Mouse (Mus musculus): ENCODE results near the gene Dmrtb1. TPM values are rescaled to one million over a fixed set of nuclear protein-coding genes. Genes with fewer than 3 reads are reported as not detected.

Dmrtb1 gene
- polyA plus RNA-seq, 1 experiment from 2014 or later, result 0.11 TPM

DNA sequence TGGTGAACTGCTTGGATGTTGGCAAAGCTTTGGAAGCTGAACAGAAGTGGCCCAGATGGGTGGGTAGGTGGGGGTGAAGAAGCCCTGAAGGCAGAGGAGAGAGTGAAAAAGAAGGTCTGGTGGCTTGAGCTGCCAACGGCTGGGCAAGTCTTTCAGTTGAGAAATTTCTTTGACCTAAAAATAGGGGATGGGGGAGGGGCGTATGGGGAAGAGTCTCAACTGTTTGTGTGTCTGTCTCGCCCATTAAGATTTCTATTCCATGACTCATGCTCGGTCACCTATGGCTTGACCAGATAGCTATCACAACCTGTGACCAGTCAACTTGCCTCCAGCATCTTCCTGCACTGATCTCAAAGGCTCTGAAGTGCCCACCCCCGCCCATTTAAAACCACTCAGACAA lies 35.1 kb upstream of the Dmrtb1 start:
- H3K36me3 ChIP-seq (ENCODE audit: control insufficient read depth, insufficient read depth, low read length), result no peaks in the 10 kb centered on the region
- H3K4me2 ChIP-seq (ENCODE audit: low read depth, severe bottlenecking), result no peak overlapping the region
- no peak overlapping the region for H3K27ac ChIP-seq (replicated peaks; ENCODE audit: low read depth, low read length)
- DNase-seq (ENCODE audit: low spot score) (no peak), ATAC-seq (ENCODE audit: insufficient number of reproducible peaks, low FRiP score, low TSS enrichment, low read depth) (no peak)
- no peaks in the 10 kb centered on the region for H3K27me3 ChIP-seq (ENCODE audit: control insufficient read depth, insufficient read depth, low read length)
- H3K4me3 ChIP-seq (ENCODE audit: low read depth, low read length), result no peak overlapping the region
- H3K9me3 ChIP-seq (ENCODE audit: control insufficient read depth, low read length), result no peaks in the 10 kb centered on the region
- WGBS, result 84% methylated on average over 5 of the region's 5 CpGs
- no peaks in the 10 kb centered on the region for H3K4me1 ChIP-seq (ENCODE audit: control insufficient read depth, insufficient read depth, low read length)
- H3K9ac ChIP-seq (ENCODE audit: low read length), result no peak overlapping the region

DNA sequence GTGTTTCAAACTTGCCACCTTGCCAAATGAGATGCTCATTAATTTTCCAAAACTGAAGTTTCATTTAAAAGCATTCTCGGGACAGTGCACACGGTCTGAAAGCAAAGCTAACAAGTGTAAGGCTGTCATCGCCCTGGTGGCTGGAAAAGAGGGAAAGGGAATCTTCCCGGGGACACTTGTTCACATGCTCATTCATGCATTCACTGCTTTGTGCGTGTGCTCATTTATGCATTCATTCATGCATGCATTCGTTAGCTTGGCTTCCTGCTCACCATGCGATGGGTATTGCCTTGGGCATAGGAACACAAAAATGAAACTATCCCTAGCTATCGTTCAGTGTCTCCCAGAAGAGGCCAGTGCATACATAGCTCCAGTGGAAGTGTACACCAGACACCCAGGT lies 34.7 kb upstream of the Dmrtb1 start:
- Histone ChIP-seq H3K27me3 (ENCODE audit: control insufficient read depth, insufficient read depth, low read length) (no peaks in the 10 kb centered on the region), H3K27ac (replicated peaks; ENCODE audit: low read depth, low read length) (no peak overlapping the region), H3K4me2 (ENCODE audit: low read depth, severe bottlenecking) (no peak overlapping the region), H3K4me1 (ENCODE audit: control insufficient read depth, insufficient read depth, low read length) (no peaks in the 10 kb centered on the region), H3K4me3 (ENCODE audit: low read depth, low read length) (no peak overlapping the region), H3K9ac (ENCODE audit: low read length) (no peak overlapping the region), H3K9me3 (ENCODE audit: control insufficient read depth, low read length) (no peaks in the 10 kb centered on the region), H3K36me3 (ENCODE audit: control insufficient read depth, insufficient read depth, low read length) (no peaks in the 10 kb centered on the region)
- WGBS, result 90% methylated on average over 8 of the region's 8 CpGs
- DNase-seq (ENCODE audit: low spot score) (no peak), ATAC-seq (ENCODE audit: insufficient number of reproducible peaks, low FRiP score, low TSS enrichment, low read depth) (no peak)

DNA sequence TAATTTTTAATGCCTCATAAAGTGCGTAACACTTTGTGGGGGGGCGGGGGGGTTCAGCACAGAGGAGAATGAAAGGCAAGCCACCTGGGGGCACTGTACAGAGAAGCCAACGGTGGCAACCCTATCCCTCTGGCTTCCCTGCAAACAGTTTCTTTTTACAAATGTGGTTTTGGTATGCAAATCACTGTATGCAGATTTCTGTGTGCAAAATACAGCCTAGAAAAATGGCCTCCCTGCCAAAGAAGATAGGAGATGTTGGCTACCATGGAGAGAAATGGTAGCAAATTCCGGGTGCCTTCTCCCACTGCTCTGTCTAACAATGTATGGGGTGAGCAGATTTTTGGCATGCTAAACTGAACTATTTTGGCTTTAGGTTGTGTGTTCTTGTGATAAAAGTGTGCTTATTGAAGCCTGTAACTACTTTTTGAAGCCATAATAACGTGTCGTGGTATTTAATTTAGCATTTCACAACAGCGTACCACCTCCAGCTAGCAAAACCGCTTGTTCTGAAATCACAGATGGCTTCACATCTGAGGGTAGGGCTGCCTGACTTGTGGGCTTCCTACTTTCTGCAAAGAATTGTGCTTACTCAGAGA lies 33.8 kb upstream of the Dmrtb1 start:
- no peak overlapping the region for H3K4me2 ChIP-seq (ENCODE audit: low read depth, severe bottlenecking)
- 72% methylated on average over 8 of the region's 8 CpGs for WGBS
- no peaks in the 10 kb centered on the region for H3K36me3 ChIP-seq (ENCODE audit: control insufficient read depth, insufficient read depth, low read length)
- DNase-seq (ENCODE audit: low spot score), result no peak
- no peaks in the 10 kb centered on the region for H3K27me3 ChIP-seq (ENCODE audit: control insufficient read depth, insufficient read depth, low read length)
- H3K4me1 ChIP-seq (ENCODE audit: control insufficient read depth, insufficient read depth, low read length), result no peaks in the 10 kb centered on the region
- H3K9ac ChIP-seq (ENCODE audit: low read length), result no peak overlapping the region
- H3K4me3 ChIP-seq (ENCODE audit: low read depth, low read length), result no peak overlapping the region
- no peak for ATAC-seq (ENCODE audit: insufficient number of reproducible peaks, low FRiP score, low TSS enrichment, low read depth)
- no peak overlapping the region for H3K27ac ChIP-seq (replicated peaks; ENCODE audit: low read depth, low read length)
- H3K9me3 ChIP-seq (ENCODE audit: control insufficient read depth, low read length), result no peaks in the 10 kb centered on the region

DNA sequence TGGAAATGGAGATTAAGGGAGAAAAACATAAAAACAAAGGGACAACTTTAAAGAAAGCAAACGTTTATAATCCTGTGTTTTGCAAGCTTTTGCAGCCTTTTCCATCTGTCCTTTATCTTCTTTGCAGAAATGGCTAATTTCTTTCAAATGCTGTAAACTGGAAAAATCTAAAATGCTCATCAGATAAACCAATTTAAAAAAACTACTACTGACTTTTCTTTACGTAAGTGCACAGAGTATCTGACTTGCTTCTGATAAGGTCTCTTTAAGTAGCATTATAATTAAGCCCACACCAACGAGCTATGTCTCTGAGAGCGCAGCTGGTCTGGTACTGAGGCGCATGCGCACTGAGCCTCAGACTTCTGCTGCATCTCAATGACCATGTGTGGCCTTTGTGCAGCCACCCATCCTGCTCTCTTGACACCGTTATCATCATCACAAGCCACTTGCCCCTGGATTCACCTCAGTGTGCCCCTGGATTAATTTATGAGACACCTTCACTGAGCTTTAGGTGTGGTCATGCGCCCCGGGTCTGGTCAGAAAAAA lies 32.8 kb upstream of the Dmrtb1 start:
- Histone ChIP-seq H3K9ac (ENCODE audit: low read length) (no peak overlapping the region), H3K4me1 (ENCODE audit: control insufficient read depth, insufficient read depth, low read length) (no peaks in the 10 kb centered on the region), H3K9me3 (ENCODE audit: control insufficient read depth, low read length) (no peaks in the 10 kb centered on the region), H3K4me2 (ENCODE audit: low read depth, severe bottlenecking) (no peak overlapping the region), H3K4me3 (ENCODE audit: low read depth, low read length) (no peak overlapping the region), H3K27me3 (ENCODE audit: control insufficient read depth, insufficient read depth, low read length) (no peaks in the 10 kb centered on the region), H3K36me3 (ENCODE audit: control insufficient read depth, insufficient read depth, low read length) (no peaks in the 10 kb centered on the region), H3K27ac (replicated peaks; ENCODE audit: low read depth, low read length) (no peak overlapping the region)
- DNase-seq (ENCODE audit: low spot score), result no peak
- no peak for ATAC-seq (ENCODE audit: insufficient number of reproducible peaks, low FRiP score, low TSS enrichment, low read depth)
- WGBS, result 74% methylated on average over 9 of the region's 9 CpGs

DNA sequence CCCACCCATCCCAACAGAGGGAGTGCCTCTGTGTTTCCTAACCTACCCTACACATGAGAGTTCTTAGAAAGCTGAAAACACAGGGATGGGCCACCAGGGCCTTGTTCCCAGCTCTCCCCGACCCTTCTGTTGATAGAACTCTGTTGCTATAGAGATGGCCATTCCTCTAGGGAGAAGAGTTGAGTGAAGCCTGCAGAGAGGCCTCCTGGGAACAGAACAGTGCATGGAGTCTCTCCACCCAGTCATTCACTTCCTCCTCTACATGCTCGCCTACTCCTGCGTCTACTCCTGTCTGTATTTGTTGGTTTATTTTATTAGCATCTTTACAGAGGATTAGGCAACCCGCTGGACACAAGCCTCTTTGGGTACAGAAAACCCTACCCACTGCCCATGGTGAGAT lies 22.9 kb upstream of the Dmrtb1 start:
- Histone ChIP-seq H3K9me3 (ENCODE audit: control insufficient read depth, low read length) (no peaks in the 10 kb centered on the region), H3K4me3 (ENCODE audit: low read depth, low read length) (no peak overlapping the region), H3K36me3 (ENCODE audit: control insufficient read depth, insufficient read depth, low read length) (no peaks in the 10 kb centered on the region), H3K4me1 (ENCODE audit: control insufficient read depth, insufficient read depth, low read length) (no peaks in the 10 kb centered on the region), H3K9ac (ENCODE audit: low read length) (no peak overlapping the region), H3K4me2 (ENCODE audit: low read depth, severe bottlenecking) (no peak overlapping the region), H3K27me3 (ENCODE audit: control insufficient read depth, insufficient read depth, low read length) (no peaks in the 10 kb centered on the region), H3K27ac (replicated peaks; ENCODE audit: low read depth, low read length) (no peak overlapping the region)
- 81% methylated on average over 4 of the region's 4 CpGs for WGBS
- ATAC-seq (ENCODE audit: insufficient number of reproducible peaks, low FRiP score, low TSS enrichment, low read depth) (no peak), DNase-seq (ENCODE audit: low spot score) (no peak)

DNA sequence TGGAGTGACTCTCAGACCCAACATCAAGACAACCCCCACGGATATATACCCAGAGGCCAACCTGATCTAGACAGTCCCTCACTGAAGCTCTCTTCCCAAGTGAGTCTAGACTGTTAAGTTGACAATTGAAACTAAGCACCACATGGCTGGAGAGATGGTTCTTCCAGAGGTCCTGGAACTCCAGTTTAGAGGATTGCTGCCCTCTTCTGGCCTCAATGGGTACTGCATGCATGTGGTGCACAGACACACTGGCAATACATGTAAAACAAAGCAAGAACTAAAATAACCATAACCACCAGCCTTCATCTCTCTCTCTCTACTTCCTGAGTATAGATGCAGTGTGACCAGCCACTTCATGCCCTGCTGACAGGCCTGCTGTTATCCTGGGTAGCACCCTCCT lies 20.2 kb upstream of the Dmrtb1 start:
- ATAC-seq (ENCODE audit: insufficient number of reproducible peaks, low FRiP score, low TSS enrichment, low read depth) (no peak), DNase-seq (ENCODE audit: low spot score) (peak; percentile 72)
- Histone ChIP-seq H3K4me2 (ENCODE audit: low read depth, severe bottlenecking) (no peak overlapping the region), H3K4me3 (ENCODE audit: low read depth, low read length) (no peak overlapping the region), H3K9me3 (ENCODE audit: control insufficient read depth, low read length) (no peaks in the 10 kb centered on the region), H3K27me3 (ENCODE audit: control insufficient read depth, insufficient read depth, low read length) (no peaks in the 10 kb centered on the region), H3K4me1 (ENCODE audit: control insufficient read depth, insufficient read depth, low read length) (no peaks in the 10 kb centered on the region), H3K27ac (replicated peaks; ENCODE audit: low read depth, low read length) (no peak overlapping the region), H3K36me3 (ENCODE audit: control insufficient read depth, insufficient read depth, low read length) (no peaks in the 10 kb centered on the region), H3K9ac (ENCODE audit: low read length) (no peak overlapping the region)
- WGBS, result 82% methylated on average over 1 of the region's 1 CpGs

DNA sequence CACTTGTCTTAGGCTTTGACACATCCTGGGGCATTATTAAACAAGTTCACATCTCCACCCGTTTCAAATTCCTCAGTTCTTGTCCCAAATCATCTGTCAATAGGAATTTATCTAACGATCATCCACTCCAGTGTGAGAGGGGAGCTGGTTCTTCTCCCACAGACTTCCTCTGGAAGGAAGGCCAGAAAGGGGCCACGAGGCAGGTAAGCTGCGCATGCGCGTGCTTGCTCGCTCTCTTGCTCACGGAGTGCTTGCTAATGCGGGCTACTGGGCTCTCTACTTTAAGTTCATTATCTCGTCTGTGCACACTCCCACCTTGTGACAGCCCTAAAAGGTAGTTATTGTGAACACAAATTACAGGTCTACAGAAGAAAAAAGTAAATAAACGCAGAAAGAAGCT lies 17.6 kb upstream of the Dmrtb1 start:
- DNase-seq (ENCODE audit: low spot score) (no peak), ATAC-seq (ENCODE audit: insufficient number of reproducible peaks, low FRiP score, low TSS enrichment, low read depth) (no peak)
- Histone ChIP-seq H3K9me3 (ENCODE audit: control insufficient read depth, low read length) (no peaks in the 10 kb centered on the region), H3K27me3 (ENCODE audit: control insufficient read depth, insufficient read depth, low read length) (no peaks in the 10 kb centered on the region), H3K36me3 (ENCODE audit: control insufficient read depth, insufficient read depth, low read length) (no peaks in the 10 kb centered on the region), H3K27ac (replicated peaks; ENCODE audit: low read depth, low read length) (no peak overlapping the region), H3K4me1 (ENCODE audit: control insufficient read depth, insufficient read depth, low read length) (no peaks in the 10 kb centered on the region), H3K4me2 (ENCODE audit: low read depth, severe bottlenecking) (no peak overlapping the region), H3K9ac (ENCODE audit: low read length) (no peak overlapping the region), H3K4me3 (ENCODE audit: low read depth, low read length) (no peak overlapping the region)
- 76% methylated on average over 11 of the region's 11 CpGs for WGBS

DNA sequence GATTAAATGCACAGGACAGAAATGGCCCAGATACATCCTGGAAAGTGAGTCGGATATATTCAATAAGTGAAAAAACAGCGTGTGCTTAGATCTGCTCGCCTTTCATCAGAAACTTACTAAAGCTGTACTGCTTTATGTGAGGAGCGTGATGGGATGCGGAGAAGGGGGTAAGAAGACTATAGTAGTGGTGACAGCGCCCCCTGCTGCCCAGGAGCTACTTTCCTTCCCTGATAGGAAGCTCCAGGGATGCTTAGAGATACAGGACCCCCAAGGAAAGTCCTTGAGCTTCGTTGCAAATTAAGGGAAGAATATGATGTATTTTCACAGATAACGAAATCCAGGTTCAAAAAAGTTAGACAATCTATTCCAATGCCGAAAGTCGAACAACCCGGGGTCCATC lies 17.1 kb upstream of the Dmrtb1 start:
- H3K27me3 ChIP-seq (ENCODE audit: control insufficient read depth, insufficient read depth, low read length), result no peaks in the 10 kb centered on the region

DNA sequence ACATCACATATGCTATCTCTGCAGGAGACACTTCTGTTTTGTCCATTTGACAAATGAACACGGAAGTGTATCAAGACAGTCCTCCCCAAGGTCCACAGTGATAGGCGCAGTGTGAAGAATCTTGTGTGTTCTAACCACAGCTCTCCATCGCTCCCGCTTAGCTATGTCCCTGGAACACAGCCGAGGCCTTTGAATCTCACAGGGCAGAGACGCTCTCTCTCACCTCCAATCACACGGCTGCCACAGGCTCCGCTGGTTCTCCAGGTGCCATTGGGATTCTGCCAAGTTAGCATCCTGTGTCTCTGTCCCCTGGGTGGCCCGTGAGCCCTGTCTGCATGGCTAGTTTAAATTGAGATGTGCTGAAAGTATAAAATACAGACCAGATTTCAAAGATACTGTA lies 15.2 kb upstream of the Dmrtb1 start:
- Histone ChIP-seq H3K27ac (replicated peaks; ENCODE audit: low read depth, low read length) (no peak overlapping the region), H3K9me3 (ENCODE audit: control insufficient read depth, low read length) (no peaks in the 10 kb centered on the region), H3K4me3 (ENCODE audit: low read depth, low read length) (no peak overlapping the region), H3K27me3 (ENCODE audit: control insufficient read depth, insufficient read depth, low read length) (no peaks in the 10 kb centered on the region), H3K4me1 (ENCODE audit: control insufficient read depth, insufficient read depth, low read length) (no peaks in the 10 kb centered on the region), H3K36me3 (ENCODE audit: control insufficient read depth, insufficient read depth, low read length) (no peaks in the 10 kb centered on the region), H3K4me2 (ENCODE audit: low read depth, severe bottlenecking) (no peak overlapping the region), H3K9ac (ENCODE audit: low read length) (no peak overlapping the region)
- 92% methylated on average over 9 of the region's 9 CpGs for WGBS
- DNase-seq (ENCODE audit: low spot score) (no peak), ATAC-seq (ENCODE audit: insufficient number of reproducible peaks, low FRiP score, low TSS enrichment, low read depth) (no peak)

More for the DNA sequence above, 17.1 kb upstream of the Dmrtb1 start:
- DNase-seq (ENCODE audit: low spot score) (peak; percentile 83), ATAC-seq (ENCODE audit: insufficient number of reproducible peaks, low FRiP score, low TSS enrichment, low read depth) (no peak)
- no peak overlapping the region for H3K4me3 ChIP-seq (ENCODE audit: low read depth, low read length)
- H3K4me1 ChIP-seq (ENCODE audit: control insufficient read depth, insufficient read depth, low read length), result no peaks in the 10 kb centered on the region
- H3K9ac ChIP-seq (ENCODE audit: low read length), result no peak overlapping the region
- no peaks in the 10 kb centered on the region for H3K36me3 ChIP-seq (ENCODE audit: control insufficient read depth, insufficient read depth, low read length)
- H3K27ac ChIP-seq (replicated peaks; ENCODE audit: low read depth, low read length), result no peak overlapping the region
- no peaks in the 10 kb centered on the region for H3K9me3 ChIP-seq (ENCODE audit: control insufficient read depth, low read length)
- H3K4me2 ChIP-seq (ENCODE audit: low read depth, severe bottlenecking), result no peak overlapping the region
- 32% methylated on average over 11 of the region's 11 CpGs for WGBS
